Mouse (Mus musculus): ENCODE measurements at regions not wholly inside any gene's neighbourhood (a gene's known extent, or its start where the extent isn't known, plus 50 kb on each side); places are given as distances from the start of the nearest gene placed in this dataset.

- 20% methylated on average over 2 of the region's 2 CpGs for WGBS
- H3K27me3 ChIP-seq (ENCODE audit: control insufficient read depth, insufficient read depth, low read length): no peaks in the 10 kb centered on the region
- H3K9me3 ChIP-seq (ENCODE audit: control insufficient read depth, low read length): no peaks in the 10 kb centered on the region
- no peak overlapping the region for H3K9ac ChIP-seq (ENCODE audit: low read depth, low read length)
- H3K4me3 ChIP-seq (ENCODE audit: low read length): no peak overlapping the region
- no peak overlapping the region for H3K27ac ChIP-seq (ENCODE audit: low read depth, low read length)
- no peaks in the 10 kb centered on the region for H3K4me1 ChIP-seq (ENCODE audit: control insufficient read depth, insufficient read depth, low read length)
- H3K4me2 ChIP-seq (replicated peaks; ENCODE audit: low read depth, low read length): no peak overlapping the region
- no peaks in the 10 kb centered on the region for H3K36me3 ChIP-seq (ENCODE audit: control insufficient read depth, insufficient read depth, low read length)
- no peak for ATAC-seq (ENCODE audit: low FRiP score, low TSS enrichment)
Observed at GRCm38 (mm10) chr3:133972774-133973173, 263.5 kb upstream of the Cxxc4 start.

- H3K9ac ChIP-seq (ENCODE audit: low read depth, low read length): no peak overlapping the region
- no peak overlapping the region for H3K4me2 ChIP-seq (replicated peaks; ENCODE audit: low read depth, low read length)
- H3K4me1 ChIP-seq (ENCODE audit: control insufficient read depth, insufficient read depth, low read length): no peaks in the 10 kb centered on the region
- no peaks in the 10 kb centered on the region for H3K9me3 ChIP-seq (ENCODE audit: control insufficient read depth, low read length)
- 71% methylated on average over 2 of the region's 2 CpGs for WGBS
- no peak for ATAC-seq (ENCODE audit: low FRiP score, low TSS enrichment)
- H3K27ac ChIP-seq (ENCODE audit: low read depth, low read length): no peak overlapping the region
- H3K27me3 ChIP-seq (ENCODE audit: control insufficient read depth, insufficient read depth, low read length): no peaks in the 10 kb centered on the region
- no peaks in the 10 kb centered on the region for H3K36me3 ChIP-seq (ENCODE audit: control insufficient read depth, insufficient read depth, low read length)
- no peak overlapping the region for H3K4me3 ChIP-seq (ENCODE audit: low read length)
Observed at GRCm38 (mm10) chr3:133987681-133988080, 248.6 kb upstream of the Cxxc4 start.

GRCm38 (mm10) chr3:133993971-133994370 lies 242.3 kb upstream of the Cxxc4 start:
- Histone ChIP-seq H3K4me2 (replicated peaks; ENCODE audit: low read depth, low read length) (no peak overlapping the region), H3K27ac (ENCODE audit: low read depth, low read length) (no peak overlapping the region), H3K27me3 (ENCODE audit: control insufficient read depth, insufficient read depth, low read length) (no peaks in the 10 kb centered on the region), H3K36me3 (ENCODE audit: control insufficient read depth, insufficient read depth, low read length) (no peaks in the 10 kb centered on the region), H3K9ac (ENCODE audit: low read depth, low read length) (no peak overlapping the region), H3K4me1 (ENCODE audit: control insufficient read depth, insufficient read depth, low read length) (no peaks in the 10 kb centered on the region), H3K9me3 (ENCODE audit: control insufficient read depth, low read length) (no peaks in the 10 kb centered on the region), H3K4me3 (ENCODE audit: low read length) (no peak overlapping the region)
- 76% methylated on average over 2 of the region's 2 CpGs for WGBS
- ATAC-seq (ENCODE audit: low FRiP score, low TSS enrichment): no peak

GRCm38 (mm10) chr3:133999965-134000364 lies 236.3 kb upstream of the Cxxc4 start:
- no peaks in the 10 kb centered on the region for H3K9me3 ChIP-seq (ENCODE audit: control insufficient read depth, low read length)
- no peak overlapping the region for H3K9ac ChIP-seq (ENCODE audit: low read depth, low read length)
- no peaks in the 10 kb centered on the region for H3K36me3 ChIP-seq (ENCODE audit: control insufficient read depth, insufficient read depth, low read length)
- no peak overlapping the region for H3K27ac ChIP-seq (ENCODE audit: low read depth, low read length)
- no peaks in the 10 kb centered on the region for H3K27me3 ChIP-seq (ENCODE audit: control insufficient read depth, insufficient read depth, low read length)
- no peak overlapping the region for H3K4me3 ChIP-seq (ENCODE audit: low read length)
- no peaks in the 10 kb centered on the region for H3K4me1 ChIP-seq (ENCODE audit: control insufficient read depth, insufficient read depth, low read length)
- no peak for ATAC-seq (ENCODE audit: low FRiP score, low TSS enrichment)
- WGBS: 80% methylated on average over 8 of the region's 8 CpGs
- H3K4me2 ChIP-seq (replicated peaks; ENCODE audit: low read depth, low read length): no peak overlapping the region

GRCm38 (mm10) chr3:134000595-134000994 lies 235.7 kb upstream of the Cxxc4 start:
- H3K9me3 ChIP-seq (ENCODE audit: control insufficient read depth, low read length): no peaks in the 10 kb centered on the region
- no peak for ATAC-seq (ENCODE audit: low FRiP score, low TSS enrichment)
- H3K9ac ChIP-seq (ENCODE audit: low read depth, low read length): no peak overlapping the region
- WGBS: 34% methylated on average over 1 of the region's 1 CpGs
- H3K4me3 ChIP-seq (ENCODE audit: low read length): no peak overlapping the region
- no peaks in the 10 kb centered on the region for H3K4me1 ChIP-seq (ENCODE audit: control insufficient read depth, insufficient read depth, low read length)
- H3K27ac ChIP-seq (ENCODE audit: low read depth, low read length): no peak overlapping the region
- no peaks in the 10 kb centered on the region for H3K27me3 ChIP-seq (ENCODE audit: control insufficient read depth, insufficient read depth, low read length)
- H3K4me2 ChIP-seq (replicated peaks; ENCODE audit: low read depth, low read length): no peak overlapping the region
- H3K36me3 ChIP-seq (ENCODE audit: control insufficient read depth, insufficient read depth, low read length): no peaks in the 10 kb centered on the region

- 50% methylated on average over 2 of the region's 2 CpGs for WGBS
- H3K4me3 ChIP-seq (ENCODE audit: low read length): no peak overlapping the region
- H3K4me1 ChIP-seq (ENCODE audit: control insufficient read depth, insufficient read depth, low read length): peaks cover 5% of the 10 kb centered on the region; the same call in 1 of the 2 replicates
- H3K4me2 ChIP-seq (replicated peaks; ENCODE audit: low read depth, low read length): no peak overlapping the region
- H3K36me3 ChIP-seq (ENCODE audit: control insufficient read depth, insufficient read depth, low read length): no peaks in the 10 kb centered on the region
- ATAC-seq (ENCODE audit: low FRiP score, low TSS enrichment): peak; percentile 69; the same call in 1 of the 2 replicates
- H3K9me3 ChIP-seq (ENCODE audit: control insufficient read depth, low read length): no peaks in the 10 kb centered on the region
- no peaks in the 10 kb centered on the region for H3K27me3 ChIP-seq (ENCODE audit: control insufficient read depth, insufficient read depth, low read length)
- H3K9ac ChIP-seq (ENCODE audit: low read depth, low read length): no peak overlapping the region
- H3K27ac ChIP-seq (ENCODE audit: low read depth, low read length): no peak overlapping the region
Observed at GRCm38 (mm10) chr3:134014805-134015204, 221.5 kb upstream of the Cxxc4 start.

GRCm38 (mm10) chr3:134015412-134015811 lies 220.9 kb upstream of the Cxxc4 start:
- ATAC-seq (ENCODE audit: low FRiP score, low TSS enrichment): 0 out of 2 replicates have a peak, but pooled peaks have one; percentile 62
- H3K27ac ChIP-seq (ENCODE audit: low read depth, low read length): no peak overlapping the region
- 80% methylated on average over 3 of the region's 3 CpGs for WGBS
- no peak overlapping the region for H3K4me2 ChIP-seq (replicated peaks; ENCODE audit: low read depth, low read length)
- H3K9me3 ChIP-seq (ENCODE audit: control insufficient read depth, low read length): no peaks in the 10 kb centered on the region
- peaks cover 5% of the 10 kb centered on the region; the same call in 1 of the 2 replicates for H3K4me1 ChIP-seq (ENCODE audit: control insufficient read depth, insufficient read depth, low read length)
- H3K9ac ChIP-seq (ENCODE audit: low read depth, low read length): no peak overlapping the region
- no peaks in the 10 kb centered on the region for H3K27me3 ChIP-seq (ENCODE audit: control insufficient read depth, insufficient read depth, low read length)
- no peaks in the 10 kb centered on the region for H3K36me3 ChIP-seq (ENCODE audit: control insufficient read depth, insufficient read depth, low read length)
- no peak overlapping the region for H3K4me3 ChIP-seq (ENCODE audit: low read length)

- Histone ChIP-seq H3K4me1 (ENCODE audit: control insufficient read depth, insufficient read depth, low read length) (no peaks in the 10 kb centered on the region), H3K27me3 (ENCODE audit: control insufficient read depth, insufficient read depth, low read length) (no peaks in the 10 kb centered on the region), H3K27ac (ENCODE audit: low read depth, low read length) (no peak overlapping the region), H3K4me2 (replicated peaks; ENCODE audit: low read depth, low read length) (no peak overlapping the region), H3K4me3 (ENCODE audit: low read length) (no peak overlapping the region), H3K9ac (ENCODE audit: low read depth, low read length) (no peak overlapping the region), H3K9me3 (ENCODE audit: control insufficient read depth, low read length) (no peaks in the 10 kb centered on the region), H3K36me3 (ENCODE audit: control insufficient read depth, insufficient read depth, low read length) (no peaks in the 10 kb centered on the region)
- no peak for ATAC-seq (ENCODE audit: low FRiP score, low TSS enrichment)
- WGBS: 74% methylated on average over 5 of the region's 5 CpGs
Observed at GRCm38 (mm10) chr3:134033862-134034261, 202.4 kb upstream of the Cxxc4 start.

GRCm38 (mm10) chr3:134036310-134036934 lies 199.9 kb upstream of the Cxxc4 start:
- no peaks in the 10 kb centered on the region for H3K4me1 ChIP-seq (ENCODE audit: control insufficient read depth, insufficient read depth, low read length)
- H3K4me2 ChIP-seq (replicated peaks; ENCODE audit: low read depth, low read length): no peak overlapping the region
- no peak overlapping the region for H3K27ac ChIP-seq (ENCODE audit: low read depth, low read length)
- no peaks in the 10 kb centered on the region for H3K36me3 ChIP-seq (ENCODE audit: control insufficient read depth, insufficient read depth, low read length)
- H3K9me3 ChIP-seq (ENCODE audit: control insufficient read depth, low read length): no peaks in the 10 kb centered on the region
- H3K9ac ChIP-seq (ENCODE audit: low read depth, low read length): no peak overlapping the region
- ATAC-seq (ENCODE audit: low FRiP score, low TSS enrichment): no peak
- H3K4me3 ChIP-seq (ENCODE audit: low read length): no peak overlapping the region
- no peaks in the 10 kb centered on the region for H3K27me3 ChIP-seq (ENCODE audit: control insufficient read depth, insufficient read depth, low read length)
- WGBS: 80% methylated on average over 6 of the region's 6 CpGs

Measured in kidney, embryonic 14.5 days (tissue).